Mouse (Mus musculus): ENCODE data around the gene Il21. TPM values are rescaled to one million over a fixed set of nuclear protein-coding genes. Genes with fewer than 3 reads are reported as not detected.

The Il21 gene
- not detected in 2 replicates for polyA plus RNA-seq (2014; fragmentation: Nextera tagmentation; extraction: Ambion mirVana)

- Histone ChIP-seq H3K9me3 (ENCODE audit: control insufficient read depth, low read length) (no peaks in the 10 kb centered on the region), H3K27ac (ENCODE audit: low read depth) (no peak within 1 kb of the TSS), H3K9ac (ENCODE audit: low read length) (no peak within 1 kb of the TSS), H3K27me3 (replicated peaks; ENCODE audit: control insufficient read depth, insufficient read depth, low read length) (no peaks in the 10 kb centered on the region), H3K4me1 (replicated peaks; ENCODE audit: control insufficient read depth, insufficient read depth, low read length) (no peaks in the 10 kb centered on the region), H3K4me2 (ENCODE audit: low read length) (no peak within 1 kb of the TSS), H3K36me3 (ENCODE audit: control insufficient read depth, insufficient read depth, low read length) (no peaks in the 10 kb centered on the region), H3K4me3 (ENCODE audit: low read depth, low read length) (no peak within 1 kb of the TSS)
- DNase-seq (ENCODE audit: low spot score) (no peak), ATAC-seq (replicated peaks; ENCODE audit: low FRiP score, low TSS enrichment, low read depth) (no peak)
- 88% methylated on average over 7 of the region's 7 CpGs for WGBS
These were observed at the start of gene Il21 for GRCm38 (mm10) chr3:37232586-37233222. Gene Il21 (minus strand): TSS chr3:37232636.

- no peak for DNase-seq (ENCODE audit: low spot score)
- WGBS, result 77% methylated on average over 8 of the region's 8 CpGs
These were observed 48.4 kb upstream of the Il21 start for GRCm38 (mm10) chr3:37280871-37281270.

GRCm38 (mm10) chr3:37280221-37280620 lies 47.8 kb upstream of the Il21 start:
- Histone ChIP-seq H3K27me3 (replicated peaks; ENCODE audit: control insufficient read depth, insufficient read depth, low read length) (no peaks in the 10 kb centered on the region), H3K36me3 (ENCODE audit: control insufficient read depth, insufficient read depth, low read length) (no peaks in the 10 kb centered on the region), H3K4me2 (ENCODE audit: low read length) (no peak overlapping the region), H3K4me3 (ENCODE audit: low read depth, low read length) (no peak overlapping the region), H3K27ac (ENCODE audit: low read depth) (no peak overlapping the region), H3K9me3 (ENCODE audit: control insufficient read depth, low read length) (no peaks in the 10 kb centered on the region), H3K4me1 (replicated peaks; ENCODE audit: control insufficient read depth, insufficient read depth, low read length) (no peaks in the 10 kb centered on the region), H3K9ac (ENCODE audit: low read length) (no peak overlapping the region)
- no peak for ATAC-seq (replicated peaks; ENCODE audit: low FRiP score, low TSS enrichment, low read depth)
- WGBS, result 75% methylated on average over 1 of the region's 1 CpGs
- DNase-seq (ENCODE audit: low spot score), result no peak

More at GRCm38 (mm10) chr3:37280871-37281270, 48.4 kb upstream of the Il21 start:
- no peak for ATAC-seq (replicated peaks; ENCODE audit: low FRiP score, low TSS enrichment, low read depth)
- Histone ChIP-seq H3K9me3 (ENCODE audit: control insufficient read depth, low read length) (no peaks in the 10 kb centered on the region), H3K36me3 (ENCODE audit: control insufficient read depth, insufficient read depth, low read length) (no peaks in the 10 kb centered on the region), H3K27me3 (replicated peaks; ENCODE audit: control insufficient read depth, insufficient read depth, low read length) (no peaks in the 10 kb centered on the region), H3K4me3 (ENCODE audit: low read depth, low read length) (no peak overlapping the region), H3K4me2 (ENCODE audit: low read length) (no peak overlapping the region), H3K27ac (ENCODE audit: low read depth) (no peak overlapping the region), H3K9ac (ENCODE audit: low read length) (no peak overlapping the region), H3K4me1 (replicated peaks; ENCODE audit: control insufficient read depth, insufficient read depth, low read length) (no peaks in the 10 kb centered on the region)

- no peak for DNase-seq (ENCODE audit: low spot score)
- Histone ChIP-seq H3K4me1 (replicated peaks; ENCODE audit: control insufficient read depth, insufficient read depth, low read length) (no peaks in the 10 kb centered on the region), H3K4me3 (ENCODE audit: low read depth, low read length) (no peak overlapping the region)
These were observed 42.2 kb upstream of the Il21 start for GRCm38 (mm10) chr3:37274661-37275060.

GRCm38 (mm10) chr3:37273092-37273491 lies 40.7 kb upstream of the Il21 start:
- H3K4me2 ChIP-seq (ENCODE audit: low read length), result no peak overlapping the region
- H3K27ac ChIP-seq (ENCODE audit: low read depth), result no peak overlapping the region
- ATAC-seq (replicated peaks; ENCODE audit: low FRiP score, low TSS enrichment, low read depth) (no peak), DNase-seq (ENCODE audit: low spot score) (no peak)
- H3K9ac ChIP-seq (ENCODE audit: low read length), result no peak overlapping the region
- H3K36me3 ChIP-seq (ENCODE audit: control insufficient read depth, insufficient read depth, low read length), result no peaks in the 10 kb centered on the region
- no peaks in the 10 kb centered on the region for H3K4me1 ChIP-seq (replicated peaks; ENCODE audit: control insufficient read depth, insufficient read depth, low read length)
- no peak overlapping the region for H3K4me3 ChIP-seq (ENCODE audit: low read depth, low read length)
- WGBS, result 83% methylated on average over 7 of the region's 7 CpGs
- no peaks in the 10 kb centered on the region for H3K9me3 ChIP-seq (ENCODE audit: control insufficient read depth, low read length)
- no peaks in the 10 kb centered on the region for H3K27me3 ChIP-seq (replicated peaks; ENCODE audit: control insufficient read depth, insufficient read depth, low read length)

More at GRCm38 (mm10) chr3:37274661-37275060, 42.2 kb upstream of the Il21 start:
- no peak overlapping the region for H3K4me2 ChIP-seq (ENCODE audit: low read length)
- H3K9ac ChIP-seq (ENCODE audit: low read length), result no peak overlapping the region
- H3K27ac ChIP-seq (ENCODE audit: low read depth), result no peak overlapping the region
- H3K27me3 ChIP-seq (replicated peaks; ENCODE audit: control insufficient read depth, insufficient read depth, low read length), result no peaks in the 10 kb centered on the region
- no peaks in the 10 kb centered on the region for H3K9me3 ChIP-seq (ENCODE audit: control insufficient read depth, low read length)
- H3K36me3 ChIP-seq (ENCODE audit: control insufficient read depth, insufficient read depth, low read length), result no peaks in the 10 kb centered on the region
- ATAC-seq (replicated peaks; ENCODE audit: low FRiP score, low TSS enrichment, low read depth), result no peak
- WGBS, result 79% methylated on average over 6 of the region's 6 CpGs

GRCm38 (mm10) chr3:37271209-37271608 lies 38.8 kb upstream of the Il21 start:
- H3K4me3 ChIP-seq (ENCODE audit: low read depth, low read length), result no peak overlapping the region
- H3K9me3 ChIP-seq (ENCODE audit: control insufficient read depth, low read length), result no peaks in the 10 kb centered on the region
- no peak overlapping the region for H3K9ac ChIP-seq (ENCODE audit: low read length)
- no peaks in the 10 kb centered on the region for H3K36me3 ChIP-seq (ENCODE audit: control insufficient read depth, insufficient read depth, low read length)
- no peaks in the 10 kb centered on the region for H3K4me1 ChIP-seq (replicated peaks; ENCODE audit: control insufficient read depth, insufficient read depth, low read length)
- H3K27ac ChIP-seq (ENCODE audit: low read depth), result no peak overlapping the region
- H3K27me3 ChIP-seq (replicated peaks; ENCODE audit: control insufficient read depth, insufficient read depth, low read length), result no peaks in the 10 kb centered on the region
- ATAC-seq (replicated peaks; ENCODE audit: low FRiP score, low TSS enrichment, low read depth) (no peak), DNase-seq (ENCODE audit: low spot score) (peak; percentile 67)
- no peak overlapping the region for H3K4me2 ChIP-seq (ENCODE audit: low read length)
- 2% methylated on average over 1 of the region's 1 CpGs for WGBS

- DNase-seq (ENCODE audit: low spot score) (no peak), ATAC-seq (replicated peaks; ENCODE audit: low FRiP score, low TSS enrichment, low read depth) (no peak)
- H3K4me1 ChIP-seq (replicated peaks; ENCODE audit: control insufficient read depth, insufficient read depth, low read length), result no peaks in the 10 kb centered on the region
- H3K36me3 ChIP-seq (ENCODE audit: control insufficient read depth, insufficient read depth, low read length), result no peaks in the 10 kb centered on the region
- H3K27ac ChIP-seq (ENCODE audit: low read depth), result no peak overlapping the region
- no peak overlapping the region for H3K9ac ChIP-seq (ENCODE audit: low read length)
- no peak overlapping the region for H3K4me2 ChIP-seq (ENCODE audit: low read length)
- 90% methylated on average over 4 of the region's 4 CpGs for WGBS
- H3K9me3 ChIP-seq (ENCODE audit: control insufficient read depth, low read length), result no peaks in the 10 kb centered on the region
- no peak overlapping the region for H3K4me3 ChIP-seq (ENCODE audit: low read depth, low read length)
- no peaks in the 10 kb centered on the region for H3K27me3 ChIP-seq (replicated peaks; ENCODE audit: control insufficient read depth, insufficient read depth, low read length)
These were observed 37.5 kb upstream of the Il21 start for GRCm38 (mm10) chr3:37269926-37270325.

GRCm38 (mm10) chr3:37268338-37268737 lies 35.9 kb upstream of the Il21 start:
- Histone ChIP-seq H3K27me3 (replicated peaks; ENCODE audit: control insufficient read depth, insufficient read depth, low read length) (no peaks in the 10 kb centered on the region), H3K27ac (ENCODE audit: low read depth) (no peak overlapping the region), H3K4me1 (replicated peaks; ENCODE audit: control insufficient read depth, insufficient read depth, low read length) (no peaks in the 10 kb centered on the region), H3K36me3 (ENCODE audit: control insufficient read depth, insufficient read depth, low read length) (no peaks in the 10 kb centered on the region), H3K9me3 (ENCODE audit: control insufficient read depth, low read length) (no peaks in the 10 kb centered on the region), H3K4me3 (ENCODE audit: low read depth, low read length) (no peak overlapping the region), H3K9ac (ENCODE audit: low read length) (no peak overlapping the region), H3K4me2 (ENCODE audit: low read length) (no peak overlapping the region)
- ATAC-seq (replicated peaks; ENCODE audit: low FRiP score, low TSS enrichment, low read depth) (no peak), DNase-seq (ENCODE audit: low spot score) (no peak)
- WGBS, result 86% methylated on average over 11 of the region's 11 CpGs

- Histone ChIP-seq H3K36me3 (ENCODE audit: control insufficient read depth, insufficient read depth, low read length) (no peaks in the 10 kb centered on the region), H3K4me3 (ENCODE audit: low read depth, low read length) (no peak overlapping the region), H3K9me3 (ENCODE audit: control insufficient read depth, low read length) (no peaks in the 10 kb centered on the region), H3K4me1 (replicated peaks; ENCODE audit: control insufficient read depth, insufficient read depth, low read length) (no peaks in the 10 kb centered on the region), H3K27me3 (replicated peaks; ENCODE audit: control insufficient read depth, insufficient read depth, low read length) (no peaks in the 10 kb centered on the region), H3K9ac (ENCODE audit: low read length) (no peak overlapping the region), H3K4me2 (ENCODE audit: low read length) (no peak overlapping the region), H3K27ac (ENCODE audit: low read depth) (no peak overlapping the region)
- WGBS, result 28% methylated on average over 10 of the region's 10 CpGs
- DNase-seq (ENCODE audit: low spot score) (no peak), ATAC-seq (replicated peaks; ENCODE audit: low FRiP score, low TSS enrichment, low read depth) (no peak)
These were observed 27.0 kb upstream of the Il21 start for GRCm38 (mm10) chr3:37259331-37259999.
